Mouse (Mus musculus): ENCODE data around the gene Nxnl1.
A peak's percentile ranks its signal among the peaks of the same experiment; 100 is the strongest.

Gene Nxnl1

DNA sequence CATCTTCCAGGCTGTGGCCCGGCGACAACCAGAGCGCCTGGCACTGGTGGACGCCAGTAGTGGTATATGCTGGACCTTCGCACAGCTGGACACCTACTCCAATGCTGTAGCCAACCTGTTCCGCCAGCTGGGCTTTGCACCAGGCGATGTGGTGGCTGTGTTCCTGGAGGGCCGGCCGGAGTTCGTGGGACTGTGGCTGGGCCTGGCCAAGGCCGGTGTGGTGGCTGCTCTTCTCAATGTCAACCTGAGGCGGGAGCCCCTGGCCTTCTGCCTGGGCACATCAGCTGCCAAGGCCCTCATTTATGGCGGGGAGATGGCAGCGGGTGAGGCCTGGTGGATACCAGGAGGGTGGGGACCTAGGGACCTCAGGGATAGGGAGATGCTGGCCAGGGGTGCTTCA is 13.1 kb upstream of the Nxnl1 start:
- DNase-seq: no peak

GRCm38 (mm10) chr8:71579009-71579408 is 12.6 kb upstream of the Nxnl1 start:
- no peak for DNase-seq

- no peak for DNase-seq
Observed at GRCm38 (mm10) chr8:71577856-71578387, 11.5 kb upstream of the Nxnl1 start.

DNA sequence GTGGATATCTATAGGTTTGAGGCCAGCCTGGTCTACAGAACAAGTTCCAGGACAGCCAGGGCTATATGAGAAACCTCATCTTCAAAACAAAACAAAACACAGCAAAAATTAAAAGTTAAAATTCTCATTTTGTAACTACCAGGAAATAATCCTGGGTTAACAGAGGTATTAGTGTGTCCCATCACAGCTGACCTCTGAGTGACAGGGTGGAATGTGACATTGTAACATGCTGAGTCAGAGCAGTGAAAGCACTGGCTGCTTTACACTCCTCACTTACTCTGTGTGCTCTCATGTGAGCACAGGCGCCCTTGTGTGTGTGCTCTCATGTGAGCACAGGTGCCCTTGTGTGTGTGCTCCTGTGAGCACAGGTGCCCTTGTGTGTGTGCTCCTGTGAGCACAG is 8.6 kb upstream of the Nxnl1 start:
- no peak for DNase-seq

- DNase-seq: no peak
Observed at GRCm38 (mm10) chr8:71574426-71574825, 8.0 kb upstream of the Nxnl1 start.

GRCm38 (mm10) chr8:71572847-71573633 is 6.6 kb upstream of the Nxnl1 start:
- peak; percentile 69 for DNase-seq

- DNase-seq: no peak
Observed at GRCm38 (mm10) chr8:71572077-71572476, 5.7 kb upstream of the Nxnl1 start.

DNA sequence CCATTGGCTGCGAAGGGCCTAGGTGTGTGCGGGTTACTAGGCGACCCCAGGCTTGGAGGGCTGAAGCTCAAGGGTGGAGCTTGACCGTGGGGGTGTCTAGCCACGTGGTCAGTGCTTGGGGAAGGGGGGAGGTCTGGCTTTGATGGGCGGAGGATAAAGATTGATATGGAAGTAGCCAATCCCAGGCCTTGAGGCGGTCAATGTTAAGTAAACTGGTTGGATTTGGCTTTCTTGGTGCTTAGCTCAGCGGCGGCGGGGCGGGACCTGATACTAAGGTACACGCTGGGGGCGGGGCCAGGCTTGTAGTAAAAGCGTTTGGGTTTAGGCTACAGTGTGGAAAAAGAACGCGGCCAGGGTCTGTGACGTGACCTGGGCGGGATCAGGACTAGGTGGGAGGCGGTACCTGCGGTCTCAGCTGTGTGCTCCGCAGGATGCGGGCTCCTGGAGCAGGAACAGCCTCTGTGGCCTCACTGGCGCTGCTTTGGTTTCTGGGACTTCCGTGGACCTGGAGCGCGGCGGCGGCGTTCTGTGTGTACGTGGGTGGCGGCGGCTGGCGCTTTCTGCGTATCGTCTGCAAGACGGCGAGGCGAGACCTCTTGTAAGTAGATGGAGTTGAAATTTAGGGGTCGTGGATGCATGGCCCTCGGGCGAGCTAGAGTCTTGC is 4.0 kb upstream of the Nxnl1 start:
- DNase-seq: peak; percentile 99

DNA sequence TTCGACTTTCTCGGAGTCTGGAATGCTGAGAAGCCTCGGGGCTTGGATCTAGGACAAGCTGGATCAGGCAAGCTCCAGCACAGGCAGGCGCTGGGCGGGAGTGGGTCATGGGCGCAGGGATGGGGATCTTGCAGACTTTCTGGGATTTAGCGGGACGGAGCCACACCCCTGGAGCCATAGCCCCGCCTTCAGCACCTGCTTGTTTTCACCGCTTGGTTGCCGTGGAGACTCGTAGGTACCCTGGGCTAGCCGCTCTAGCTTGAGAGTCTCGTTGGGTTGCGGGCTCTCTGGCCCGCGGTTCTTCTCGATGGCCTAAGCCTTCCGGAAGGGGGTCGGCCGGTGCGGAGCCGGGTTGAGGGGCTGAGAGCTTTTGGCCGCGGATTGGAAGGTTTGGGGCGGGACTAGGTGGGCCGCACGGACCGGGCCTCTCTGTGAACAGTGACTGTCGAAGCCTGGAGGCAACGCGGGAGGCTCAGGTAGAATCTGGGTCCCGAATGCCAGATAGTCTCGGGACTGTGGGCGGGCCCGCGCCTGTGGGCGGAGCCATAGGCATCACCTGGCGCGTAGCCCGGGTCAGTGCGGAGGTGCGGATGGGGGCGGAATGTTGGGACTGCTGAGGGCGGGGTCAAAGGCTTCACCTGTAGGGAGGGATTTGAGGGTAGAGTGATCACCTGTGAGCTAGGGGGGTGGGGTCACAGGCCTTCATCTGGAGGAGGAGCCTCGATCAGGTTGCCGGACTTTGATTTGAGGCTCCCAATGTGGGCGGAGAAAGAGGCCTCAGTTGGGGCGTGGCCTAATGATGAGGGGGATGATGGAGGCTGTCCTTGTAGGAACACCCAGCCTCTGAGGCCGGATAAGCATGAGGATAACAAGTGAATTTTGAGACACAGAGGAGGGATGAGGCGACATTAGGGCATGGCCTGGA is 3.2 kb upstream of the Nxnl1 start:
- DNase-seq: peak; percentile 99

GRCm38 (mm10) chr8:71568941-71569340 is 2.5 kb upstream of the Nxnl1 start:
- no peak for DNase-seq

- DNase-seq: peak; percentile 81
Observed at GRCm38 (mm10) chr8:71568387-71568937, 2.1 kb upstream of the Nxnl1 start, which contains the start of gene Slc27a1. Slc27a1 (plus strand) TSS chr8:71568882.

GRCm38 (mm10) chr8:71567587-71567986 is 1.2 kb upstream of the Nxnl1 start:
- no peak for DNase-seq

GRCm38 (mm10) chr8:71563992-71564391 is 2.4 kb downstream of the Nxnl1 start:
- DNase-seq: peak; percentile 40

DNA sequence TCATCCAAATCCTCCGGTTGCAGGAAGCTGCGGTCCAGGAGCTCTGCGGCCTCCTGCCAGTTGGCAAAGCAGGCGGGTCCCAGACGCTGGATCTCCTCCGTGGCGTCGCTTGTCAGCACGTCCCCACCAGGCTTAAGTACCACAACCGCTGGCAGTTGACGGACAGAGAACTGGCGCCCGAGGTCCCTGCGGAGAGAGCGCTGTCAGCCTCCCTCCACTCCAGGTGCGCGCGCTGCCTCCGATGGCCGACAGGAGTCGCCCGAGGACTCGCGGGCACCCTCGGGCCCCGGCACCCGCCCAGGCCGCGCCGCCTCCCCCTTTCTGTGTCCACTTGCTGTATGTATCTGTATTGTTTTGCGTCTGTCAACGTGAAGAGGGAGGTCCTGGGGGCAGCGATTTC is 3.6 kb downstream of the Nxnl1 start:
- peak; percentile 80 for DNase-seq

- DNase-seq: no peak
Observed at GRCm38 (mm10) chr8:71561401-71561800, 5.0 kb downstream of the Nxnl1 start.

- no peak for DNase-seq
Observed at GRCm38 (mm10) chr8:71560765-71561164, 5.6 kb downstream of the Nxnl1 start.

GRCm38 (mm10) chr8:71560071-71560470 is 6.3 kb downstream of the Nxnl1 start:
- no peak for DNase-seq

DNA sequence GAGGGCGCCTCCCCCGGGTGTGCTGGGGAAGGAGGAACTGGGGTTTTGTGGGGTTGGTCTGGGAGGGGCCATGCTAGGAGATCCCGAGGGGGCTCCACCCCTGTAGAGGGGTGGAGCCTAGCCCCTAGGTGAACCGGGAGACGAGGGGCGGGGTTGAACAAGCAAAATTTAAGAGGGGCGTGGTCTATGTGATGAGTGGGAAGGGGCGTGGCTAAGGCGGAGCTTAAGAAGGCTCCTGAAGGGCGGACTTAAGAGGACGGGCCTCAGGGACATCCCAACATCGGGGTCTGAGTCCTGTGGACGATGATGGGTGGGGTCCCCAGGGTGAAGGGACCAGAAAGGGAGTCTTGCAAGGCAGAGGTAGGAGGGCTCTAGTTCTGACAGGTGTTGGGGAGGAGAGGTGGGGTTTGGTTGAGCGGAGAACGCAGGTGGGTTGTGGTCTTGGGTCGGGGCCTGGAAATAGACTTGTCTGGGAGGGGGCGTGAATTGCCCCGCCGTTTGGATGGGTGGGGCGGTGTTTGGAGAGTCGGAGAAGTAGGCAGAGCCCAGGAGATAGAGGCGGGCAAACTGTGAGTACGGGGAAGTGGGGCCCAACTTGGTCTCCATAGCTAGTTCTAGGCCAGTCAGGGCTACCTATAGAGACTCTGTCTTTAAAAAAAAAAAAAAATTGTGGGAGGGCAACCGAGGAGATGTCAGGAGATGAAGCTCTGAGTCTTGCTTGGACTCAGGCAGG is 7.3 kb downstream of the Nxnl1 start:
- DNase-seq: no peak

DNA sequence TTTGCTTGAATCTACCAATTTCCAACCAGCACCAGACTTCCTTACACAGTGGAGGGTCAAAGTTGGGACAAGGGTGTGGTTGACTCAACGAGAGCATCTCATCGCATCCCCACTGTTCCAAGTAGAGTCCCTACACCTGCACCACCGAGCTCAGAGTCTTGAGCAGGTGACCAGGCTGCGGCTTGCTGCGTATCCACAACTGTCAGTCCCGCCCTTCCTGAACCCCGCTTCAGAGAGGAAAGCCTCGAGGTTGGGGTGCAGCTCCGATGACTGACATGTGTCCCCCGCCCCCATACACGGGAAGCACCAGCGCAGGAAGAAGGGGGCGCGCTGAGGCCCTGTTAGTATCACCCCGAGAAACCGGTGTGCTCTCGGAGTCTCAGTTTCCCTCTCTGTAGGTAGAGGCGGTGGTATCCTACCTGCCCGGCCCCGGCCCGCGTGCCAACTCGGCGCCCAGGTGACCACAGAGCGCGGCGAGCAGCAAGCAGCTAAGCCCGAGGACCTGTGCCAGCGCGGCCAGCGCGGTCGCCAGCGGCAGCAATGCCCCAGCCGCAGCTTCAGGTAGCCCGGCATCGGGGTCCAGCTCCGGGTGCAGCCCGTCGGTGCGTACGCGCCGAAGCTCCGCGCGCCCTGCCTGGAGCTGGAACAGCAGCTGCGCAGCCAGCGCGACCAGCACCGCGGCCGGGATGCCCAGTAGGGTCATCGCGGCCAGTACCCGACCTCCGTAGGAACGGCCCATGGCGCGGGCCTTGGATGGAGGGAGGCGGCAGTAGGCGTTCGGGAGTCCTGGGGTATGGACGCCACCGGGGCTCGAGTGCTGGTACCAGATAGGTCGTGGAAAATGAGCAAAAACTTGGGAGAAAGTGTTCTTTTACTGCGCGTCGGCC is 8.1 kb downstream of the Nxnl1 start, which contains the start of gene Tmem221:
Tmem221 (minus strand) TSS at position 801 of the 887 bp plus-strand sequence.
- no peak for DNase-seq

- no peak for DNase-seq
Observed at GRCm38 (mm10) chr8:71554644-71555043, 11.8 kb downstream of the Nxnl1 start.

- no peak for DNase-seq
Observed at GRCm38 (mm10) chr8:71554001-71554400, 12.4 kb downstream of the Nxnl1 start.

Data from cerebellum, adult 9-10 months (tissue).